Mouse (Mus musculus): ENCODE measurements around the gene Plcb4. TPM values are rescaled to one million over a fixed set of nuclear protein-coding genes. Genes with fewer than 3 reads are reported as not detected.
"Not testable (repeated sequence)": the region's sequence is repeated elsewhere in the genome, so short reads cannot be mapped to it uniquely, and the experiment has no call there.

Gene Plcb4
- polyA plus RNA-seq, 1 experiment from 2014 or later = 36.3 TPM

- Histone ChIP-seq H3K9ac (ENCODE audit: low read depth, low read length) (no peak overlapping the region), H3K9me3 (ENCODE audit: control insufficient read depth, low read length) (no peaks in the 10 kb centered on the region), H3K27ac (ENCODE audit: low read depth, low read length) (no peak overlapping the region), H3K4me1 (ENCODE audit: control insufficient read depth, insufficient read depth, low read depth, low read length) (peaks cover 16% of the 10 kb centered on the region), H3K4me2 (ENCODE audit: low read length) (no peak overlapping the region), H3K27me3 (replicated peaks; ENCODE audit: control insufficient read depth, insufficient read depth, low read length) (no peaks in the 10 kb centered on the region), H3K4me3 (ENCODE audit: low read length) (no peak overlapping the region), H3K36me3 (ENCODE audit: control insufficient read depth, insufficient read depth, low read length) (no peaks in the 10 kb centered on the region)
- WGBS = 69% methylated on average over 3 of the region's 3 CpGs
- no peak for ATAC-seq
These were observed 49.6 kb downstream of the Plcb4 start for GRCm38 (mm10) chr2:135708386-135708785.

- no peaks in the 10 kb centered on the region for H3K27me3 ChIP-seq (replicated peaks; ENCODE audit: control insufficient read depth, insufficient read depth, low read length)
- 77% methylated on average over 9 of the region's 9 CpGs for WGBS
- no peaks in the 10 kb centered on the region for H3K9me3 ChIP-seq (ENCODE audit: control insufficient read depth, low read length)
- H3K4me1 ChIP-seq (ENCODE audit: control insufficient read depth, insufficient read depth, low read depth, low read length) = peaks cover 16% of the 10 kb centered on the region
- no peak overlapping the region for H3K27ac ChIP-seq (ENCODE audit: low read depth, low read length)
- H3K4me3 ChIP-seq (ENCODE audit: low read length) = no peak overlapping the region
- ATAC-seq = no peak
- H3K9ac ChIP-seq (ENCODE audit: low read depth, low read length) = no peak overlapping the region
- H3K4me2 ChIP-seq (ENCODE audit: low read length) = no peak overlapping the region
- H3K36me3 ChIP-seq (ENCODE audit: control insufficient read depth, insufficient read depth, low read length) = no peaks in the 10 kb centered on the region
These were observed 50.0 kb downstream of the Plcb4 start for GRCm38 (mm10) chr2:135708796-135709195.

GRCm38 (mm10) chr2:135709736-135710135, 50.9 kb downstream of the Plcb4 start:
- ATAC-seq; H3K9me3 ChIP-seq (ENCODE audit: control insufficient read depth, low read length); H3K27me3 ChIP-seq (replicated peaks; ENCODE audit: control insufficient read depth, insufficient read depth, low read length); H3K9ac ChIP-seq (ENCODE audit: low read depth, low read length); H3K27ac ChIP-seq (ENCODE audit: low read depth, low read length); H3K4me3 ChIP-seq (ENCODE audit: low read length); H3K36me3 ChIP-seq (ENCODE audit: control insufficient read depth, insufficient read depth, low read length); H3K4me2 ChIP-seq (ENCODE audit: low read length): not testable (repeated sequence)
- peaks cover 16% of the 10 kb centered on the region for H3K4me1 ChIP-seq (ENCODE audit: control insufficient read depth, insufficient read depth, low read depth, low read length)

GRCm38 (mm10) chr2:135711049-135711924, 52.5 kb downstream of the Plcb4 start:
- H3K27me3 ChIP-seq (replicated peaks; ENCODE audit: control insufficient read depth, insufficient read depth, low read length) = no peaks in the 10 kb centered on the region
- no peaks in the 10 kb centered on the region for H3K9me3 ChIP-seq (ENCODE audit: control insufficient read depth, low read length)
- peak; percentile 82 for ATAC-seq
- peak overlapping the region; percentile 28; the same call in 1 of the 2 replicates for H3K9ac ChIP-seq (ENCODE audit: low read depth, low read length)
- H3K4me1 ChIP-seq (ENCODE audit: control insufficient read depth, insufficient read depth, low read depth, low read length) = peaks cover 19% of the 10 kb centered on the region
- H3K4me2 ChIP-seq (ENCODE audit: low read length) = peak overlapping the region; percentile 51
- H3K27ac ChIP-seq (ENCODE audit: low read depth, low read length) = peak overlapping the region; percentile 52
- H3K4me3 ChIP-seq (ENCODE audit: low read length) = peak overlapping the region; percentile 21
- 28% methylated on average over 8 of the region's 8 CpGs for WGBS
- no peaks in the 10 kb centered on the region for H3K36me3 ChIP-seq (ENCODE audit: control insufficient read depth, insufficient read depth, low read length)

GRCm38 (mm10) chr2:135711925-135712288, 53.1 kb downstream of the Plcb4 start:
- H3K27me3 ChIP-seq (replicated peaks; ENCODE audit: control insufficient read depth, insufficient read depth, low read length) = no peaks in the 10 kb centered on the region
- peak overlapping the region; percentile 21 for H3K4me3 ChIP-seq (ENCODE audit: low read length)
- WGBS = 7% methylated on average over 8 of the region's 8 CpGs
- ATAC-seq = peak; percentile 79
- peak overlapping the region; percentile 51 for H3K4me2 ChIP-seq (ENCODE audit: low read length)
- no peaks in the 10 kb centered on the region for H3K9me3 ChIP-seq (ENCODE audit: control insufficient read depth, low read length)
- H3K4me1 ChIP-seq (ENCODE audit: control insufficient read depth, insufficient read depth, low read depth, low read length) = peaks cover 19% of the 10 kb centered on the region
- peak overlapping the region; percentile 28; the same call in 1 of the 2 replicates for H3K9ac ChIP-seq (ENCODE audit: low read depth, low read length)
- H3K36me3 ChIP-seq (ENCODE audit: control insufficient read depth, insufficient read depth, low read length) = no peaks in the 10 kb centered on the region
- peak overlapping the region; percentile 52 for H3K27ac ChIP-seq (ENCODE audit: low read depth, low read length)

GRCm38 (mm10) chr2:135712331-135712730, 53.5 kb downstream of the Plcb4 start:
- no peaks in the 10 kb centered on the region for H3K27me3 ChIP-seq (replicated peaks; ENCODE audit: control insufficient read depth, insufficient read depth, low read length)
- H3K27ac ChIP-seq (ENCODE audit: low read depth, low read length) = peak overlapping the region; percentile 44
- H3K4me2 ChIP-seq (ENCODE audit: low read length) = peak overlapping the region; percentile 51; the same call in 1 of the 2 replicates
- H3K4me1 ChIP-seq (ENCODE audit: control insufficient read depth, insufficient read depth, low read depth, low read length) = peaks cover 22% of the 10 kb centered on the region
- no peaks in the 10 kb centered on the region for H3K9me3 ChIP-seq (ENCODE audit: control insufficient read depth, low read length)
- peak overlapping the region; percentile 8; the same call in 1 of the 2 replicates for H3K9ac ChIP-seq (ENCODE audit: low read depth, low read length)
- H3K4me3 ChIP-seq (ENCODE audit: low read length) = no peak overlapping the region
- ATAC-seq = no peak; the same call in 1 of the 2 replicates
- H3K36me3 ChIP-seq (ENCODE audit: control insufficient read depth, insufficient read depth, low read length) = no peaks in the 10 kb centered on the region
- 17% methylated on average over 5 of the region's 5 CpGs for WGBS

- H3K9ac ChIP-seq (ENCODE audit: low read depth, low read length) = no peak overlapping the region
- H3K27me3 ChIP-seq (replicated peaks; ENCODE audit: control insufficient read depth, insufficient read depth, low read length) = no peaks in the 10 kb centered on the region
- H3K4me3 ChIP-seq (ENCODE audit: low read length) = no peak overlapping the region
- no peak for ATAC-seq
- peaks cover 28% of the 10 kb centered on the region for H3K4me1 ChIP-seq (ENCODE audit: control insufficient read depth, insufficient read depth, low read depth, low read length)
- H3K36me3 ChIP-seq (ENCODE audit: control insufficient read depth, insufficient read depth, low read length) = no peaks in the 10 kb centered on the region
- no peaks in the 10 kb centered on the region for H3K9me3 ChIP-seq (ENCODE audit: control insufficient read depth, low read length)
- H3K27ac ChIP-seq (ENCODE audit: low read depth, low read length) = peak overlapping the region; percentile 44; the same call in 1 of the 2 replicates
- WGBS = 65% methylated on average over 6 of the region's 6 CpGs
- no peak overlapping the region for H3K4me2 ChIP-seq (ENCODE audit: low read length)
These were observed 54.1 kb downstream of the Plcb4 start for GRCm38 (mm10) chr2:135712921-135713320.

GRCm38 (mm10) chr2:135716180-135716579, 57.4 kb downstream of the Plcb4 start:
- H3K4me1 ChIP-seq (ENCODE audit: control insufficient read depth, insufficient read depth, low read depth, low read length) = peaks cover 28% of the 10 kb centered on the region
- no peak overlapping the region for H3K9ac ChIP-seq (ENCODE audit: low read depth, low read length)
- no peaks in the 10 kb centered on the region for H3K36me3 ChIP-seq (ENCODE audit: control insufficient read depth, insufficient read depth, low read length)
- H3K27me3 ChIP-seq (replicated peaks; ENCODE audit: control insufficient read depth, insufficient read depth, low read length) = no peaks in the 10 kb centered on the region
- H3K4me3 ChIP-seq (ENCODE audit: low read length) = no peak overlapping the region
- WGBS = 89% methylated on average over 4 of the region's 4 CpGs
- no peaks in the 10 kb centered on the region for H3K9me3 ChIP-seq (ENCODE audit: control insufficient read depth, low read length)
- no peak overlapping the region for H3K4me2 ChIP-seq (ENCODE audit: low read length)
- ATAC-seq = no peak
- H3K27ac ChIP-seq (ENCODE audit: low read depth, low read length) = no peak overlapping the region

- H3K27me3 ChIP-seq (replicated peaks; ENCODE audit: control insufficient read depth, insufficient read depth, low read length) = no peaks in the 10 kb centered on the region
These were observed 58.7 kb downstream of the Plcb4 start for GRCm38 (mm10) chr2:135717232-135718134.

More at GRCm38 (mm10) chr2:135717232-135718134, 58.7 kb downstream of the Plcb4 start:
- H3K4me1 ChIP-seq (ENCODE audit: control insufficient read depth, insufficient read depth, low read depth, low read length) = peaks cover 18% of the 10 kb centered on the region
- H3K9me3 ChIP-seq (ENCODE audit: control insufficient read depth, low read length) = no peaks in the 10 kb centered on the region
- WGBS = 21% methylated on average over 16 of the region's 16 CpGs
- H3K27ac ChIP-seq (ENCODE audit: low read depth, low read length) = peak overlapping the region; percentile 75
- peak overlapping the region; percentile 53 for H3K9ac ChIP-seq (ENCODE audit: low read depth, low read length)
- H3K36me3 ChIP-seq (ENCODE audit: control insufficient read depth, insufficient read depth, low read length) = no peaks in the 10 kb centered on the region
- peak overlapping the region; percentile 40 for H3K4me2 ChIP-seq (ENCODE audit: low read length)
- ATAC-seq = peak; percentile 75
- no peak overlapping the region for H3K4me3 ChIP-seq (ENCODE audit: low read length)

All from hindbrain, embryonic 16.5 days (tissue).